Mouse (Mus musculus): ENCODE results near the gene Ambra1.

- TF ChIP-seq CTCF (IDR thresholded peaks at IDR 0.05): no peak
- TF ChIP-seq POLR2A (IDR thresholded peaks at IDR 0.05; ENCODE audit: insufficient read depth, low read depth, low read length): no peak
Measured at GRCm38 (mm10) chr2:91727011-91727410, 2.9 kb upstream of the Ambra1 start.

All from heart, adult 2 months (tissue).